Mouse (Mus musculus) mature B cell (primary cell): ENCODE data around the gene Samd4b.

Source experiments
- in situ Hi-C: fragments of 300-500 bp; cut with MboI; formaldehyde crosslinking; loops from 2 replicates; pipeline ENCODE4 v1.14.3; 2019

The Samd4b gene

DNA sequence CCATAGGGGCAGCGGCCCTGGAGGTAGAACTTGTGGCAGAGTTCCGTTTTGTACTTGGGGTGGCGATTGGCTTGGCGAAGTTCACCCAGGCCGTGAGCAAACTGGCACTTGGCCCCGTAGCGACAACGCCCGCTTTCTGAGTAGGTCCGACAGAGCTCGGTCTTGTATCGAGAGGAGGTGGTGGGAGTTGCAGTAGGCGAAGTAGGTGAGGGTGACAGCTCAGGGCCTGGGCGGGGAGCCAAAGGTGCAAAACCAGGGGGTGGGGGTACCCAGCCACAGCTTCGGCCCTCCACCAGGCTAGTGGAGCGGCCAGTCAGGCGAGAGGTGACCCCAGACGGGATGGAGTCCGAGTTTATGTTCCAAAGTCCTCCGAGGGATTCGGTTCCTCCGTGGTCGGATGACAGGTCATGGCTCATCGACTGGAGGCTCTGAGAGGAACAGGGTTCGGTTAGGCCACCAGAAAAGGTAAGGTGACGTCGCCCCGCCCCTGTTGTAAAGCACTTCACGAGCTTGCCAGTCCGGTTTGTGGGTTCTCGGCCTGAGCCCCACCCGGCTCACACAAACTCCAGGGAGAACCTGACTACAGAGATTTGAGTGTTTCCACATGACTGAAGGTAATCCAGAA, 219.8 kb downstream of the Samd4b start:
- in situ Hi-C loops = no loop called here

DNA sequence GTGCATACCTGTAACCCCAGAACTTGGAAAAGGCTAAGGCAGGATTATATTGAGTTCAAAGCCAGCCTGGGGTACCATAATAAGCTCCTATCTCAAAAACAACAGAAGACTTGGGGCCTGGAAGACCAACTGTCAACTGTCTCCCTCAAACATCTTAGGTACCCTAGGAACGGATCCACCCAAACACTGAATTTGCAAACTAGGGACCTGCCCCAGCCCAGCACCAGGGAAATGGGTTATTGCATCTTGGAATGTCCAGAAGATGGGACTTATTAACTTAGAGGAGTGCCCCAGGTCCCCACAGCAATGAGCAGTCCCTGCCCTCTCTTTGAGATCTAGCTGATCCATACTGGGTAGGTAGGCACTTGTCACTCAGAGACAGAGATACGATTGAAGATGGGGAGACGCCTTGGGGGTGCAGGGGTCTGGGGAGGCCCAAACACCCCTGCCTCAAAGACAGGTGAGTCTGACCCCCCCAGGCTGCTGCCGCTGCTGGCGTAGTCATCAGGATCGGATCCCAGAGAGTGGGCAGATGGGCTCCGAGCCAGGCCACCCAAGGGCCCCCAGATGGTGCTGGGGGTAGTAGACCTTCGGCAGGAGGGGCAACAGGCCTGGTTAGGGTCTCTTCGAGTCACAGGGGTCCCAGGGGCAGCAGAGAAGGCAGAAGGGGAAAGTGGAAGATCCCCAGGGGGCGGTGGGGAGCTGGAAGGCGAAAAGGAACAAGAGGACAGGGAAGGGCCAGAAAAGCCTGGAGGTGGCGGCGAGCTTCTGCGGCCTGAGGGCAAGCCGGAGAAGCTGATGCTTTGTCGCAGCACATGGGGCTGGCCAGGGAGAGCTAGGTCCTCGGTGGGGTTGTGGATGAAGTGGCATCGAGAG, 220.5 kb downstream of the Samd4b start:
- in situ Hi-C loops = no loop called here

DNA sequence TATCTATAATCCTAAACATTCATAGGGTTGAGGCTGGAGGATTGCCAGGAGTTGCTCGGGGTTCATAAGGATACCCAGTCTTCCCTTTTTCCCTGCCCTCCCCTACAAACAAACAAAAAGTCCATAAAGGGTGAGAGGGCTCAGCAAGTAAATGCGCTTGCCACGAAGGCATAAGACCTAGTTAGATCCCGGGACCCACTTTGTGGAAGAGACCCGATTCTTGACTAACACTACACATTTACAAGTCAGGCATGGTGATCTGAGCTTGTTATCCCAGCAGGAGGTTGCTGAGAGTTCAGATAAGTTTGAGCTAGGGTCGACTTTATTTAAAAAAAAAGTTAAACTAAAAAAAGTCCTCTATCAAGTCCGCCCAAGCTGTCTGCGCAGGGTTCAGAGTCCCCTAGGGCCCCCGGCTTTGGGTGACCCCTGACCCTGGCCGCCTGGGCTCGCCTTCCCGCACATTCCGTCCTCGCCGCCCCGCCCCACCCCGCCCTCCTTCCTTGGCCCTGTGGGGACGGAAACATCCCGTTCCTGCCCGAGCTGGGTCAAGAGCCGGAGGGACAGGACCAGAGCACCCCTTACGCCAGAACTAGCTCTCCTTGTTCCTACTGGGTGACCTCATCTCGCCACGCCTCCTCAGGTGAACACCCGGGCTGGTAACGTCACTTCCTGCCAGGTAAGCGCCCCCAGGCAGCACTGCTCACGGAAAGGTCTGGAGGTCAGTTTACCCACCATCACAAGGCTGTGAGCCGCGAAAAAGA, 221.8 kb downstream of the Samd4b start:
- in situ Hi-C loops = no loop called here

DNA sequence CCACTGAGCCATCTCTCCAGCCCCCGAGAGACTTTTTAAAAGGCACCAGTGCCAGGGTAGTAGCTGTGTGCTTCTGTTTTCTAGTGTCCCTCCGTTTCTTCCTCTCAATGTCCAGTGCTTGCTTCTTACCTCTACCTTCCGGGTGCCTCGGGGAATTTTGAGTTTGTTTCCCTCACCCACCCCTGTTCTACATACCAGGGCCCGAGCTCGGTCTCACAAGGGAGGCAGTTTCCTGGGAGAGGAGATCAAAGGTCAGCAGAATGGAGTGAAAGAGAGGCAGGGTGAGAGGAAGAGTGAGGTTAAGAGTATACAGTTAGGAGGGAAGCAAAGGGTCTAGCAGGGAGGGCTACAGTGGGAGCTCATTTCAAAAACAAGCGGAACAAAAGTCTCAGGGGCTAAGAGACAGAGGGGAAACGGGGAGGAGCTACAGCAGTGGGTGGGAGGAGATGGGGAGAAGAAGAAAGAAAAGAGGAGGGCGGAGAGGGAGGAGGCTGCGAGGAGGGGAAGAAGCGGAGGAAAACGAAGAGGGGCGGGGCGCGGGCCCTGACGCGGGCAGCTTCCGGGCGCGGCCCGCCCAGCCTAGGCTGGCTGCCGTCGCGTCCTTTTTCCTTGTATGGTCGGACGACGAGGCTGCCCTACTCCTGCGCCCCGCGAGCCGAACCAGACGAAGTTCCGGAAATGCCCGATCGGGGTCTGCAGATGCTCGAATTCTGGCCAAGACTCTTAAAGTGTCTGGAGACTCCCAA, 222.6 kb downstream of the Samd4b start:
- in situ Hi-C loops = no loop called here

DNA sequence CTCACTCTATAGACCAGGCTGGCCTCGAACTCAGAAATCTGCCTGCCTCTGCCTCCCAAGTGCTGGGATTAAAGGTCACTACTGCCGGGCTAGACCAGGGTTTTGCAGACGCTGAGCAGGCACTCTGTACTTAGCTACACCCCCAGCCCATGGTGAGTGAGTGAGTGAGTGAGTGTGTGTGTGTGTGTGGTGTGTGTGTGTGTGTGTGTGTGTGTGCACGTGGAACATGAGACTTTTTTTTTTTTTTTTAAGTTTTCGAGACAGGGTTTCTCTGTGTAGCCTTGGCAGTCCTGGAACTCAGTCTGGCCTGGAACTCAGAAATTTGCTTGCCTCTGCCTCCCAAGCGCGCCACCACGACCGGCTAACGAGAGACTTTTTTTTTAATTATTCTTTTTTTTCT, 223.3 kb downstream of the Samd4b start:
- in situ Hi-C loops = no loop called here

DNA sequence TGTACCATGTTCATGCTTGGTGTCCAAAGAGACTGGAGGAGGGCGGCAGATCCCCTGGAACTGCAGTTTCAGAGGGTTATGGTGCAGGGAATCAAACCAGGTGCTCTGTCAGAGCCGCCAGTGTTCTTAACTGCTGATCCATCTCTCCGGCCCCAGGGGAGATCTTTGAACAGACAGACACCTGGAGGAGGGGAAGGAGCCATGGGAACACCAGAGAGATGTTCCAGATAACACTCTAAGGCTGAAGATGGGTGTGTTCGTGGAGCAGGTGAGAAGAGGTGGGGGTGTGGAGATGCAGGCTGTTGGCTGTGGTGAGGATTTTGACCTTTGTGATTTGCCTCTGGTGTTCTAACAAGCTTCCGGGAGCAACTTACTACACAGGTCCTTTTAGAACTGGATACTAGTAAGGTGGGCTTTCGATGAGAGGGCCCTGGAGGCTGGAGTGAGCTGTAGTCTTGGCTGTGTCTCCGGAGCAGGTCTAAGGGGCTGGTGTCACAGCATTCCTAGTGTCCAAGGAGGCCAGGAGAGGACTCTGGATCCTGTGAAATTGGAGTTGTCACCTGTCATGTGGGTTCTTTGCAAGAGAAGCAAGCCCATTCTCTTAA, 224.0 kb downstream of the Samd4b start:
- in situ Hi-C loops = no loop called here

DNA sequence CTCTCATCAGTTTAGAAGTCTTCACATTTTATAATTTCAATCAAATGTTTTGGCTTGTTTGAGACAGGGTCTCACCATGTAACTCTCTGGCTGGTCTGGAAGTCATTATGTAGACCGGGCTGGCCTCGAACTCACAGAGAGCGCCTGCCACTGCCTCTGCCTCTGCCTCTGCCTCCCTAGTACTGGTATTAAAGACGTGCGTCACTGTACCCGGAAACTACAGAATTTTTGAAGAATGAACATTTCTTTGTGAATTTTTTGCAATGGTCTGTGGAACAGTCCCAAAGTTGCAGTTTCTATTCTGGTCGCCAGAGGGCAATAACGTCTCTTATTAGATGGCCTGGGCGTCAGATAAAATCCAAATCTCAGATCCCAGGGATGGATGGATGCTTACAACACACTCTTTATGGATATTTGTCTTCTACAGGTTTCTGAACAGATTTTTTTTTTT, 224.8 kb downstream of the Samd4b start:
- in situ Hi-C loops = no loop called here

DNA sequence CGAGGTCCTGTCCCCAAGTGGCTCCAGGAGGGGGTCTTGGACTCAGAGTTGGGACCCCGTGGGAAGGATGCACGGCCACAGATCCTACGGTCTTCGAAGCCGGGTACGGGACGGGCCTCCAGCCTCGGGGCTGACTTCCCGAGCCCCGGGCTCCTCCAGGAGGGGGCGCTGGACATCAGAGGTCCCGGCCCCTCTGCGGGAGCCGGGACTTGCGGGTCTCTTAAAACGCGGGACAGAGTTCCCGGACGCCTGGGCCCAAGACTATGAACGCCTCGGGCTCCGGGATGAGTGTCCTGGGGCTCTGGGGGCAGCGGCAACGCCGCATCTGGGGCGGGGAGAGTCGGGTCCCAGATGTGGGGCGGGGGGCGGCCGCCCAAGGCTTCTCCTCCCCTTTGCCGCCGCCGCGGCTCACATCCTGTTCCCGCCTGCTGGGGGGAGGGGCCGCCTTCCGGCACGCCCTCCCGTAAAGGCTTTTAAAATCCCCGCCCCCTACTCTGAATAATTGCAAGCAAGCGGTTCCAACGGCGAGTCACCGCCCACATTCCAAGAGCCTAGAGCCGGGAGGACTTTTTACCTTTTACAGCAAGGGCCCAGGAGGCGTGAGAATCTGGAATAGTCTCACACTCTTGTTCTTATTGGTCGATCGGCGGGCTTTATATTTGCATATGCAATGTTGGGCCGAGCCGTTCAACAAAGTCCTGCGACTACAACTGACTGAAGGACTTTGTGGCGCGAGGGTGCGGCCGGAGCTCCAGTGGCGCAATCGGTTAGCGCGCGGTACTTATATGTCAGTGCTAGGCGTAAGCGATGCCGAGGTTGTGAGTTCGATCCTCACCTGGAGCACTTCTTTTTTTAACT, 225.5 kb downstream of the Samd4b start, which contains the start of gene Plekhg2:
Gene Plekhg2 (minus strand): TSS at position 349 of the 858 bp plus-strand sequence.
- in situ Hi-C loops = no loop called here

DNA sequence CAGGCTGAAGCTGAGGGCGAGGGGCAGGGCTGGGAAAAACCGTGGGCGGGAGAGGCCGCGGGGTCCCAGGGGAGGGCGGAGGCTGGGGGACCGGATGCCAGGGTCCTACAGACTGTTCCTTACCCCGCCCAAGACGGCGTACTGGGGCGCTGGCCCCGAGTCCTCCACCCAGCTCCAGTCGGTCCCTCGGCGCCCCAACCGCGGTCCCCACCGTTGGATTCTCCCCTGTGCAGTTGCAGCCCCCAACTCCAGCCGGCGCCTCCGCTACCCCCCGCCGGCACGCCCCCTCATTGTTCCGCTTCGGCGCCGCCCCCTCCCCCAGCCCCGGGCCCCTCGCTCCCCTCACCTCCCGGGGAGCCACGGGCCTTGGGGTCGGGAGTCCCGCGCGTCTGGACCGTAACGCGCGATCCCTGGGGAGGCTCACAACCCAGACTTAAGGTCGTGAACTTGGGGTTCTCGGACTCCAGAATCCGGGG, 226.4 kb downstream of the Samd4b start:
- in situ Hi-C loops = no loop called here

DNA sequence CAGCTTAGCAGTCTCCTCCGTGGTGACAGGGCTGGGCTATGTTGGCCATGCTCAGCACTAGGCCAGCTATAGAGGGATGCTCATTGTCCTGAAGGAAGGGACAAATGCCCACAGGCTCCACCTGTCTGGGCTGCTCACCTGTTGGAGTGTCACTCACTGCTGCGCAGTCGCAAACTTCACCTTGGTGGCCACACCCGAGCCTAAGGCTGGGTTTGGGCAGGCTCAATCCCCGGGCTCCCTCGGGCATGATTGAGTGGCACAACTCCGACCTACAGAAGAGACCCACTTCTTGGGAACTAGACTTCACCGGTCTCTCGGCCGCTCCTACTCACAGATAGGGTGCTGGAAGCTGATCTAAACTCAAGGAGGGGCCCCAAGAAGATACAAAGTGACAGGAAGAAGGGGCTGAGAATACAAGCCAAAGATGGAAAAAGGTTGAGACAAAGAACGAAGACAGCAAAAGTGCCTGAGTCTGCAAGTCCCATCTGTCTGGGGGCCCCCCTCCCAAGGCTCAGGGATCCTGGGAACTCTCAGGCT, 226.9 kb downstream of the Samd4b start:
- in situ Hi-C loops = no loop called here

DNA sequence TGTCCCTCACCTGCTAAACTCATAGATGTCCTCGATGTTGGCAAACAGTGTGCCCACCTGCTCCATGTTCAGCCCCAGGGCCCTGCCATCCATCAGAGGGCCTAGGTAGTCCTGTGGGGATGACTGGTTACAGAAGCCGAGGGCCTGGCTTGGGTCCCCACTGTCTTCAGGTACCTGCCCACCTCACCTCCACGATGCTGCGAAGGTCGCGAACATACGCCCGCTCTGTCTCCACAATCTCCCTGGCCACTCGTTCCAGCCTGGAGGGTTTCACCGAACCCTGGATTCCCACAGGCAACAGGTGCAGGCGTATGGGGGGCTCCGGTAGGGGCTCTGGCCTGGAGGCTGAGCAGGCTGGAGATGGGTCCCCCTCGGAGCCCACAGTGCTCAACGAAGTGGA, 227.9 kb downstream of the Samd4b start:
- in situ Hi-C loops = no loop called here

DNA sequence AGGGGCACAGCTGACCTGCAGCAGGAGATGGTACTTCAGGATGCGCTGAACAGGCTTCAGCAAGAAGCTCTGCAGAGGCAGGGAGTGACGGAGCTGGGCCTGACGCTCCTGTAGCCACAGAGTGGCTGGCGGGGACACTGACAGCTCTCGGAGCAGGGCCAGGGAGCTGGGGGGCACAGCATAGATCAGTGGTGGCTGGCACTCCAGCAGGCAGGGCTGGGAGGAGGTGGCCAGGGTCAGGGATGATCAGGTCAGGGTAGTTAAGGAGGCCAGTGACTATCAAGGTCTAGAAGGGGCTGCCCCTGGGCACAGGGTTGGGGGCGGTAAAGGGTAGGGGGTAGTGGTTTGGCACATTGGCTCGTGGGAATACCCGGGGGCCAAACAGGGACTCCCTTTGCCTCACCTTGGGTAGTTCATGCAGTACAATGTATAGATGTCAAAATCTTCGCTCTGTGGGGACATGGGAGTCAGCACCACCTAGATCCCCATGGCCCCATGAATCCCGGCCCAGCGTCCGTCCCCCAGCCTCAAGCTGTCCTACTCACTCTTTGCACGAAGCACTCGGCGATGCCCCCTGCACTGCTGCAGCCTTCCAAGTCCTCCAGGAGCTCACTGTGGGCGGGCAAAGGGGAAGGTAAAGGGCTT, 229.5 kb downstream of the Samd4b start:
- in situ Hi-C loops = no loop called here

DNA sequence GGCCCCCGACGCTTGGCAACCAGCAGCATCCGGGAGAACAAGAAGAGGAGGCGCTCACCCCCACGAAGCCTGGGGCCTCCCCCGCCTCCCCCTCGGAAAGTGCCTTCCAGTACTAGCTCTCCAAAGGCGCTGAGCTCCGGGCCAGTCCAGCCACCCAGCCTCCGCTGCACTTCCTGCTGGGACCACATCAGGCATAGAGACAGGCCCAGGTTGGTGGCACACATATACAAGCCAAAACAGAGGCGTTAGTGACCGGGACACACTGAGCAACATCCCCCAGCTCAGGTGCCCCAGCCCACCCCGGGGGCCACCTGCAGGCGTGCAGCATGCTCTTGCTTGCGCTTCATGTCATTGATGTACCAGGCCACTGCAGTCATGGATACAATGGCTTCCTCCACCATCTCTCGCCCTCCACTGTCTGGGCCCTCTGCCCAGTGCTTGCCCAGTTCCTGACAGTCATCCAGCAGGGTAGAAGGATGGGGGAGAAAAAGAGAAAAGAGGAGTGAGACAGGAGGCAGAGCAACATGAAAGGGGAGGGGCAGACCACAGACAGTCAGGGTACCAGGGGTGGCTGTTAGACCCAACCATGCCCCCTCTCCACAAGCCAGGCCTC, 230.2 kb downstream of the Samd4b start:
- in situ Hi-C loops = no loop called here

DNA sequence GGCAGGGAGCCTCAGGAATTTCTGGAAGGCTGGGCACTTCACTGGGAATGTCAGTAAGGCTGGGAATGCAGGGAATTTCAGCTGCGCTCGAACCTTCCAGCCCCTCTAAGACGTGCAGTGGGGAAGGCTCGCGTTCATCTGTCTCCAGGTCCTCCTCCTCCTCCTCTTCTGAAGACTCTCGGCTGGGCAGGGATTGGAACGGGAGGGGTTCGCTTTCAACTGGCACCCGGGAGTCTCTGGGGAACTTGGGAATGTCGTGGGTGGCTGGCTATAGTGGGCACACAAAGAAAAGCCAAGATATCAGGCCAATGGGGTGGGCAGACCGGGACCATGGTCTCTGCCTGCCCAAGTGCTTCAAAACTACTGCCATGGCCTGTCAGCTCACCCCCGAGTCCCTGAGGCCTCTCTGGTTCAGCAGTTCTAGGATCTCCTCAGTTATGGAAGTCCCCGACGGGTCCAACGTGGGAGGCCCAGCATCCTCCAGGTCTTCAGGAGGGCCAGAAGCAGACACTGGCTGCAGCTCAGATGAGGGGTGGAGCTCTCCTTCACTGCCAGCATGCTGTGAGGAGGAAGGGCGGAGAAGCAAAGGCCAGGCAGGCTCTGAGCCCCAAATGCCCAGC, 235.4 kb downstream of the Samd4b start:
- in situ Hi-C loops = no loop called here

DNA sequence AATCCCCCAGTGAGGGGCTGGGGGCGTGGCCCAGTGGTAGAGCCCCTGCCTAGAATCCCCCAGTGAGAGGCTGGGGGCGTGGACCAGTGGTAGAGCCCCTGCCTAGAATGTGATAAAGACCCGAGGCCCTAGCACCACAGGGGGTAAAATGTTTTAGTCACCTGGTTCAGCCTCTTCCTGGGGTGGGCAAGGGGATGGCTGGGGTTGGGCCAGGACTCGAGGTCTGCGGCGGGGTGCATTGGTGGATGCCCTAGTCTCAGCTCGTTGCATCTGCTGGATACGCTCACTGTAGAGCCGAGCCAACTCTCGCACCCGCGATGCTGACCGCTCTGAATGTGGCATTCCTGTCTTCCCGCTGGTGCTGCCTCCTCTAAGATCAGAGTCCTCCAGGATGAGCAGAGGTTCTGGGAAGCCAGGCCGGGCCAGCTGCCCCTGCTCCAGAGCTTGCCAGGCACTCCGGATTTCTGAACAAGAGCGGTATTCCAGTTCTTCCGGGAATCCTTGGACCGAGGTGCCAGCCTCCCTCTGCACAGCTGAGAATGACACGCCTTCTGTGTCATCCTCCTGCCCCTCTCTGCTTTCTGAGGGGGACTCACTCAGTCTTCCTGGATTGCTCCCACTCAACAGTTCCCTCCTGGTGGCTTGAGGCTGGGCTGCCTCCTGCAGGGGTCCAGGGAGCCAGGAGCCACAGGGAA, 236.2 kb downstream of the Samd4b start:
- in situ Hi-C loops = no loop called here

DNA sequence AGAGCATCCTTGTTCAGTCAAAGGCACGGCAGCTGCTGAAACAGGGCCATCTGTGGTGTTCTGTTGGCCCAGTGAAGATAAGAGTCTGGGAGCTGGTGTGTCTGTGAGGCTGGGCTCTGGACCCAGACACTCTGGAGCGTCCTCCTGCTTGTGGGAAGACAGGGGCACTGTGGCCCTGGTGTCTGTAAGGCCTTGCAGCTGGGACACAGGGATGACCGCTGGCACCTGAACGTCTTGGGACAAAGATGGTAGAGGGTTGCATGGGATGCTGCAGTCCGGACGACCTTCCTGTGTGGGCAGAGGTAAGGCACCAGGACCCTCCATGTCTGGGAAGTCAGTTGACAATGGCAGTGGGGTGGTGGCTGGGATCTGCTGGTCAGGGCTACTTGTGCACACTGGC, 237.7 kb downstream of the Samd4b start:
- in situ Hi-C loops = no loop called here

DNA sequence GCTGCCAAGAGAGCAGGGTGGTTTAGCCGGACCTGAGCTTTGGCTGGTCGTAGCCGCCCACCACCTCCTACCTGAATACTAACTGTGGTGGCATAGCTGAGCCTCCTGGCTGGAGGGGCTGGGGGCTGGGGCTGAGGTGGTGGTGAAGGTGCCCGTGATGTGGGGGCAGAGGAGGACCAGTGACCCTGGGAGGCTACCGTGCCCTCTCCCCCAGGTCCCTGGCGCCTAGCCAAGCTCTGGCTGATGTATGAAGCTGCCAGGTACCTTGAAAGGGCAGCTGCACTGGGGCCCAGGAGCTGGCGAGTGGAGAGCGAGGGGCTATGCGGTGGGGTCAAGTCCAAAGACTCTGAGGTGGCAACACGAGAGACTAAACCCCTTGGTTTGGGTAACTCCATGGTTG, 238.1 kb downstream of the Samd4b start:
- in situ Hi-C loops = no loop called here

DNA sequence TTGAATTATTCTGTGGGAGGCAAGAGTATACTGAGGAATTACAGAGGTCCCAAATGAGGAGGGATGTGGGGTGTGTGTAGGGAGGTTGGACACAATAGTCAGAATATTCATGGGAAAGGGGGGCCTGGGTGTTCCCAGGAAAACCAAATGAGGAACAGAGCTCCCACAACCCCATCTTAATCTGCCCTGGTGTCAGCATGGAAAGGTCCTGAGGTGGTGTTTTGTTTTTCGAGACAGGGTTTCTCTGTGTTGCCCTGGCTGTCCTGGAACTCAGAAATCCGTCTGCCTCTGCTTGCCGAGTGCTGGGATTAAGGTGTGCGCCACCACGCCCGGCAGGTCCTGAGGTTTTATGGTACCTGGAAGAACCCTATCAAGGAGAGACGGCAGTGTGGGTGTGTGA, 239.5 kb downstream of the Samd4b start:
- in situ Hi-C loops = no loop called here
